Mouse (Mus musculus) cerebellum, adult 2 months (tissue): ENCODE data around the gene Nmb.

Experiments
- CTCF ChIP-seq: fragments of 200-500 bp; IDR thresholded peaks from 2 replicates; pipeline ENCODE4 v1.5.1; 2011; ENCODE audit warnings: low read depth, mild to moderate bottlenecking, control low read depth, low read length, moderate library complexity, borderline replicate concordance; ENCODE audit not compliant: insufficient read depth
- POLR2A ChIP-seq: fragments of 200-500 bp; IDR thresholded peaks from 2 replicates; pipeline ENCODE4 v1.6.1; 2011; ENCODE audit warnings: low read length, control low read depth, borderline replicate concordance; ENCODE audit not compliant: insufficient read depth

- TF ChIP-seq POLR2A (no peak), CTCF (no peak)
Measured at GRCm38 (mm10) chr7:80855316-80855715, 49.6 kb downstream of the Nmb start.
